Mouse (Mus musculus) gonadal fat pad, adult 2 months (tissue): Measurements from ENCODE around the gene Cldn11. TPM values are rescaled to one million over a fixed set of nuclear protein-coding genes. Genes with fewer than 3 reads are reported as not detected.

Experiments used
- DNase-seq: peaks from one replicate; pipeline ENCODE4 v3.0.0-alpha.2; 2012; ENCODE audit warnings: low read depth
- polyA plus RNA-seq: library from polyadenylated mRNA; depleted of rRNA; stranded (reverse); fragments of >200 nt; gene quantifications from 2 replicates; pipeline ENCODE4 v1.2.3, GENCODE M21; 2012; rRNA removed

Gene Cldn11
- polyA plus RNA-seq, 1 experiment, result 35.7 TPM

GRCm38 (mm10) chr3:31160046-31160445 is 10.3 kb downstream of the Cldn11 start:
- DNase-seq, result no peak

- DNase-seq, result no peak
Observed at GRCm38 (mm10) chr3:31161336-31161735, 11.6 kb downstream of the Cldn11 start.

GRCm38 (mm10) chr3:31162860-31163259 is 13.1 kb downstream of the Cldn11 start:
- DNase-seq, result no peak

DNA sequence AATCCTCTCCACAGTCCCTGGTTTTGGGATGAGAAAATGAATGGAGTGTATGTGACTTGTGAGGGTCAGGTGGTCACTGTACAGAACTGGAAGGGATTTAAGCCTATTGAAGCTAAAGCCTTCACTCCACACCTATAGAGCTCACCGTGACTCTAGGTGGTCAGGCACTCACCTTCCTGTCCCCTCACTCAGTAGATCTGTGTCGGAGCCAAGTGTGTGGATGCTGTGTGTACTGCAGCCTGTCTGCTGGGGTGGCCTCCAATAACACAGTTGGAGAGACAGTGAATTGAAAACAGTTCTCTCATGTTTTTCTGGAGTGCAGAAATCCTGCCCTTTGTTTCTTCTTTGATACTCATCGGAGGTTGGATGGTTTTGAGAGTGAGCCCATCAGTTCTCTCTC is 16.1 kb downstream of the Cldn11 start:
- DNase-seq, result no peak

- no peak for DNase-seq
Observed at GRCm38 (mm10) chr3:31166365-31166871, 16.7 kb downstream of the Cldn11 start.

DNA sequence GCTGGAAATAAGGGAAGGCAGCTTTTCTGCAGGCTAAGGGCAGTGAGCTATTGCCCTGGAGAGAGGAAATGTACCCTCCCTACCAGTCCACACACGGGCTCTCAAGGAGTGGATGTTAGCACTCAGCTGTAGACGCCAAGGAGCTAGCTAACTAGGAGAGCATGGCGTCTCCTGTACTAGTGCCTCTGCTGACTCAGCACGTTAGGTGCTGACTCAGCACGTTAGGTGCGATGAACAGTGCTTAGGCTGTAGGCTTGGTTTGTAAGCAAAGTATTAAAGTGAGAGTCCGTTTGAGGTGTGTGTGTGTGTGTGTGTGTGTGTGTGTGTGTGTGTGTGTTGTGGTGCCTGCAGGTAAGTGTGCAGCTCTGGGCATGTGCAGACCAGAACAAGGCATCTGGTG is 40.6 kb downstream of the Cldn11 start:
- DNase-seq, result no peak

GRCm38 (mm10) chr3:31191402-31191801 is 41.7 kb downstream of the Cldn11 start:
- DNase-seq, result no peak

DNA sequence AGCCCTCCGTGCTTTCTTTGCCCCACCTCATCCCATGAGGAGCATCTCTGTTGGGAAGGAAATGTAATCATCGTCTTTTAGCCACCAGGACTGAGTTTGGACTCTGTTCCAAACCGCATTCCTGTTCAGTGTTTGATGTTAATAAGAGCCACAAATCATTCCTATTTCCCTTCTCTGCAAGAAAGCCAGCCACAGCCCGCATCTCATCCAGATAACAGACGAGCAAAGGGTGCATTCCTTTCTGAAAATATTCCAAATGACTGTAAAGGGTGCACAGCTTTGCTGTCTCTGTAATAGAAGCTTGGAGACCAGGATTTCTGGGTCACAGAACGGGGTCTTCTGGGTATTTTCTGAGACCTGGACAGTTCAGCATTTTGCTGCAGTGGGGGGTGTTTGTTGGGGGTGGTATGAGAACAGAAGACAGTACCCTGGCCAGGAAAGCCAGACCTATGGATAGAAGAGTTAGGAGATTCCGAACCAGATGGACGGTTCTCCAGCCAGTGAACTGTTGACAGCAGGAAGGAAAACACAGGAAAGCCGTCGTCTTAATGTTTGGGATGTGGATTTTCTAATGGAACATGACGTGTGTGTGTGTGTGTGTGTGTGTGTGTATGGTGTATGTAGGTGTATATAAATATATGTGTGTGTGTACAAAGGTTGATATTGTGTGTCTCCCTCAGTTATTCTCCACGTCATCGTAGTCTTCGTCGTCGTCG is 49.6 kb downstream of the Cldn11 start:
- DNase-seq, result no peak

- DNase-seq, result no peak
Observed at GRCm38 (mm10) chr3:31203947-31204346, 54.2 kb downstream of the Cldn11 start.

GRCm38 (mm10) chr3:31205167-31205566 is 55.4 kb downstream of the Cldn11 start:
- DNase-seq, result no peak

DNA sequence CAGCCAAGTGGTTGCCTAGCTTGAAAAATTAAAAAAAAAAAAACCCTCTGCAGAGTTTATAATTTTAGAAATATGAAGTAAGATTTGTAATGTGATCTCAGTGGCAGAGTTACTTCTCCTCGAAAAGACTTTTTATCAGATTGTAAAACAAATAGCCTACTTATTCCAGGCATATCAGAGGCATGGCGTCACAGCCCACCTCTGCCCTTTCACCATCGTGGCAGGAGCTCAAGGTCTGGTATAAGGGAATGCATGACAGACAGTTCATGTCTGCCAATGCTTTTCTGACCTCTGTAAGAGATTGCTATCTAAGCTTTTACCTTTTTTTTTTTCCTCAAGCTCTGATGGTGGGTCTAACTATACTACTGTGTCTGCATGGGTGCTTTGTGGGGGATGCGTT is 58.3 kb downstream of the Cldn11 start:
- no peak for DNase-seq

GRCm38 (mm10) chr3:31208458-31208994 is 58.8 kb downstream of the Cldn11 start:
- no peak for DNase-seq

DNA sequence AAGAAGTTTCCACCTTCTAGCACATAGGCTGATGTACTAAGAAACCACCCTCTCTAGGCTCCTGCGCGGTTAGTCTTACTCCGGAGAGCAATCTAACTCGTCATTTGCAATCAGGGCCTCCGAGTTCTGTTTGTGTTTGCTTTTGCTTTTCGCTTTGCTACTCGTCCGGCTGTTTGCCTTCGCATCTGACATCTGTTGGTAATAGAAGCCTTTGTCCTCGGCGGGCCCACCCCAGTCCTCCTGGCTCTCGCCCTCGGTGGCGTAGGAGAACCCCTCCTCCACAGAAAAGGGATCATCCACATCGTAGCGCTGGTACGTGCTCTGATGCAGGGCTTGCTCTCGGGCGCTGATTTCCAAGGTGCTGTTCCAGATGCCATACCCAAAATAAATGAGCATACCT is 59.3 kb downstream of the Cldn11 start:
- DNase-seq, result no peak

DNA sequence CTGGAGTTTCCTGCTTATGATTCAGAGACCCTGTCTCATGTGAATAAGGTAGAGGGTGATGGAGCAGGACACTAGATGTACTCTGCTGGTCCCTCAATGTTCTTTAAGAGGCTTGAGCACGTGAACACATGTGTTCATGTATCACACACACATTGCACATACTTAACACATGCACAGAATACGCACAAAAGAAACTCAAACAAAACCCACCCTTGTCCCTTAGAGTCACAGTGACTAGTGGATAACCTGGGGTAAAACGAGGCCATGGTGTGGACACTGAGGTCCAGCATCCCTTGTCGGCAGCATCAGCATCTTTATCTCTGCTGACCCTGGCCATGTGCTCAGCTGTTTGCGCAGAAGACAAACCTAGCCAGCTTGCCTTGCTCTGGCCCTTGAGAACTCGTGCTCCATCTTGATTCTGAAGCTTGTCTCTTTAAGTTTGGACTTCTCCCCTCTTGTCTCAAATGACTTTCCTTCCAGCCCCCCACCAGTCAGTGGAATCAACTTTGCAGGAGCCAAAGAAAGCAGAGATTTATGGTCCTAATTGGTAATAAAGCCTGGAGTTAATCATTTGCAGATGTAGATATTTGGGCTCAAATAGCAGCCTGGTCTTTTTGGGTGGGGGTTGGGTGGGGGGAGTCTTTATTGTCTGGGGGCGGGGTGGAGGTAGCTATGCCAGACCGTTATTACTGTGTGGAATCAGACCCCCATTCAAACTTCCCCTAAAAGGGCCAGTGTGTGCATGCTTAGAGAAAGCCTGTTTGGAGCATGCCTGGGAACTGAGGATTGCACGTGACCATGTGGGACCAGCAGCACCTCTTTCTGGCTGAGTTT is 62.7 kb downstream of the Cldn11 start:
- no peak for DNase-seq

- DNase-seq, result no peak
Observed at GRCm38 (mm10) chr3:31213802-31214201, 64.1 kb downstream of the Cldn11 start.

Other genes starting within 250 kb of the Cldn11 start
- gene Phc3, start 180.5 kb upstream of the Cldn11 start, polyA plus RNA-seq, result 35.2 and 37.4 TPM in 2 replicates
- gene Prkci, start 154.2 kb upstream of the Cldn11 start, polyA plus RNA-seq, result 32.0 and 33.1 TPM in 2 replicates
- 19.3 and 25.3 TPM in 2 replicates for gene Skil, start 54.9 kb upstream of the Cldn11 start, polyA plus RNA-seq
- 0.03 TPM in 1 of 2 replicates, not detected in the other for gene Slc7a14, start 160.5 kb downstream of the Cldn11 start, polyA plus RNA-seq